Mouse (Mus musculus) forebrain, embryonic 15.5 days (tissue): ENCODE results near the gene Sesn2. TPM values are rescaled to one million over a fixed set of nuclear protein-coding genes. Genes with fewer than 3 reads are reported as not detected.

ENCODE experiments used
- ATAC-seq: fragments of 200-750 bp; cut with Nextera tagmentation; replicated peaks from 2 replicates; pipeline ENCODE4 v1.8.0; 2017; ENCODE audit warnings: mild to moderate bottlenecking, moderate TSS enrichment, moderate library complexity
- H3K27ac ChIP-seq: fragments of 300-500 bp; sonication (generic); replicated peaks from 2 replicates; pipeline ENCODE4 v1.5.1; 2015; ENCODE audit warnings: mild to moderate bottlenecking, inconsistent platforms
- H3K27me3 ChIP-seq: fragments of 300-500 bp; sonication (generic); 2 replicates; pipeline ENCODE4 v1.6.1; 2015; ENCODE audit warnings: inconsistent platforms
- H3K36me3 ChIP-seq: fragments of 300-500 bp; sonication (generic); 2 replicates; pipeline ENCODE4 v1.6.1; 2015; ENCODE audit warnings: mild to moderate bottlenecking, inconsistent platforms
- H3K4me1 ChIP-seq: fragments of 300-500 bp; sonication (generic); 2 replicates; pipeline ENCODE4 v1.6.1; 2015; ENCODE audit warnings: inconsistent platforms
- H3K4me2 ChIP-seq: fragments of 300-500 bp; sonication (generic); replicated peaks from 2 replicates; pipeline ENCODE4 v1.6.1; 2015; ENCODE audit warnings: mild to moderate bottlenecking, inconsistent platforms
- H3K4me3 ChIP-seq: fragments of 300-500 bp; sonication (generic); 2 replicates; pipeline ENCODE4 v1.5.1; 2015; ENCODE audit warnings: mild to moderate bottlenecking, inconsistent platforms
- H3K9ac ChIP-seq: fragments of 300-500 bp; sonication (generic); replicated peaks from 2 replicates; pipeline ENCODE4 v1.6.1; 2015; ENCODE audit warnings: mild to moderate bottlenecking, inconsistent platforms
- H3K9me3 ChIP-seq: fragments of 300-500 bp; sonication (generic); 2 replicates; pipeline ENCODE4 v1.6.1; 2016; ENCODE audit warnings: inconsistent platforms
- WGBS: fragments of 180-500 bp; shearing (Covaris S2); methylation state at CpG from one replicate; pipeline ENCODE4 v1.1.7; 2015; ENCODE audit warnings: mixed read lengths; 5-methylcytosine and 5-hydroxymethylcytosine counted together
- polyA plus RNA-seq: library from polyadenylated mRNA; unstranded; fragments of >200 nt; fragmentation: Nextera tagmentation; extraction: Ambion mirVana; gene quantifications from 2 replicates; pipeline ENCODE4 v1.2.1, GENCODE M21; 2015

The Sesn2 gene
- polyA plus RNA-seq, 1 experiment from 2014 or later = 6.3 TPM

- H3K4me3 ChIP-seq = no peak overlapping the region
- peaks cover 26% of the 10 kb centered on the region for H3K4me1 ChIP-seq
- peaks cover 4% of the 10 kb centered on the region; the same call in 1 of the 2 replicates for H3K27me3 ChIP-seq
- no peaks in the 10 kb centered on the region for H3K36me3 ChIP-seq
- H3K4me2 ChIP-seq = no peak overlapping the region
- H3K9me3 ChIP-seq = no peaks in the 10 kb centered on the region
- H3K27ac ChIP-seq = no peak overlapping the region
- no peak for ATAC-seq
- no peak overlapping the region for H3K9ac ChIP-seq
- WGBS = 74% methylated on average over 3 of the region's 3 CpGs
These were observed 1.8 kb upstream of the Sesn2 start for GRCm38 (mm10) chr4:132512080-132512479.

- Histone ChIP-seq H3K4me1 (peaks cover 17% of the 10 kb centered on the region), H3K36me3 (no peaks in the 10 kb centered on the region), H3K27ac (peak overlapping the region; percentile 69), H3K9me3 (no peaks in the 10 kb centered on the region), H3K4me2 (peak overlapping the region; percentile 97), H3K4me3 (peak overlapping the region; percentile 94), H3K27me3 (peaks cover 4% of the 10 kb centered on the region; the same call in 1 of the 2 replicates), H3K9ac (peak overlapping the region; percentile 78)
- ATAC-seq = peak; percentile 71
- WGBS = under 1% methylated on average over 52 of the region's 52 CpGs
These were observed 542 bp downstream of the Sesn2 start for GRCm38 (mm10) chr4:132509621-132510296.

- WGBS = 39% methylated on average over 2 of the region's 2 CpGs
- H3K4me1 ChIP-seq = peaks cover 11% of the 10 kb centered on the region; the same call in 1 of the 2 replicates
These were observed 3.1 kb downstream of the Sesn2 start for GRCm38 (mm10) chr4:132507210-132507609.

GRCm38 (mm10) chr4:132506250-132506649 is 4.1 kb downstream of the Sesn2 start:
- Histone ChIP-seq H3K27me3 (no peaks in the 10 kb centered on the region), H3K4me1 (peaks cover 11% of the 10 kb centered on the region; the same call in 1 of the 2 replicates), H3K9me3 (no peaks in the 10 kb centered on the region), H3K4me3 (no peak overlapping the region), H3K27ac (no peak overlapping the region), H3K4me2 (no peak overlapping the region), H3K9ac (no peak overlapping the region), H3K36me3 (no peaks in the 10 kb centered on the region)
- 81% methylated on average over 6 of the region's 6 CpGs for WGBS
- no peak for ATAC-seq

More at GRCm38 (mm10) chr4:132507210-132507609, 3.1 kb downstream of the Sesn2 start:
- H3K4me2 ChIP-seq = no peak overlapping the region
- no peak overlapping the region for H3K9ac ChIP-seq
- no peaks in the 10 kb centered on the region for H3K27me3 ChIP-seq
- H3K36me3 ChIP-seq = no peaks in the 10 kb centered on the region
- no peak for ATAC-seq
- H3K4me3 ChIP-seq = no peak overlapping the region
- no peaks in the 10 kb centered on the region for H3K9me3 ChIP-seq
- no peak overlapping the region for H3K27ac ChIP-seq

GRCm38 (mm10) chr4:132505800-132506199 is 4.5 kb downstream of the Sesn2 start:
- Histone ChIP-seq H3K9ac (no peak overlapping the region), H3K9me3 (no peaks in the 10 kb centered on the region), H3K27ac (no peak overlapping the region), H3K4me1 (peaks cover 11% of the 10 kb centered on the region; the same call in 1 of the 2 replicates), H3K36me3 (no peaks in the 10 kb centered on the region), H3K4me3 (no peak overlapping the region), H3K4me2 (no peak overlapping the region), H3K27me3 (no peaks in the 10 kb centered on the region)
- 27% methylated on average over 10 of the region's 10 CpGs for WGBS
- ATAC-seq = no peak

GRCm38 (mm10) chr4:132505034-132505738 is 5.1 kb downstream of the Sesn2 start:
- Histone ChIP-seq H3K9ac (no peak overlapping the region), H3K27me3 (no peaks in the 10 kb centered on the region), H3K36me3 (no peaks in the 10 kb centered on the region), H3K9me3 (no peaks in the 10 kb centered on the region), H3K4me3 (no peak overlapping the region), H3K4me1 (peaks cover 9% of the 10 kb centered on the region; the same call in 1 of the 2 replicates), H3K4me2 (no peak overlapping the region), H3K27ac (no peak overlapping the region)
- 65% methylated on average over 6 of the region's 6 CpGs for WGBS
- no peak for ATAC-seq

GRCm38 (mm10) chr4:132503344-132503743 is 7.0 kb downstream of the Sesn2 start:
- no peaks in the 10 kb centered on the region for H3K4me1 ChIP-seq
- WGBS = 89% methylated on average over 11 of the region's 11 CpGs
- no peaks in the 10 kb centered on the region for H3K27me3 ChIP-seq
- no peaks in the 10 kb centered on the region for H3K36me3 ChIP-seq
- H3K9me3 ChIP-seq = no peaks in the 10 kb centered on the region
- no peak overlapping the region for H3K4me3 ChIP-seq
- no peak for ATAC-seq
- H3K4me2 ChIP-seq = no peak overlapping the region
- no peak overlapping the region for H3K27ac ChIP-seq
- H3K9ac ChIP-seq = no peak overlapping the region

GRCm38 (mm10) chr4:132501639-132502038 is 8.7 kb downstream of the Sesn2 start:
- Histone ChIP-seq H3K4me1 (no peaks in the 10 kb centered on the region), H3K4me2 (no peak overlapping the region), H3K27ac (no peak overlapping the region), H3K27me3 (no peaks in the 10 kb centered on the region), H3K9ac (no peak overlapping the region), H3K9me3 (no peaks in the 10 kb centered on the region), H3K36me3 (no peaks in the 10 kb centered on the region), H3K4me3 (no peak overlapping the region)
- 95% methylated on average over 6 of the region's 6 CpGs for WGBS
- no peak for ATAC-seq

- no peak overlapping the region for H3K9ac ChIP-seq
- no peaks in the 10 kb centered on the region for H3K27me3 ChIP-seq
- no peaks in the 10 kb centered on the region for H3K36me3 ChIP-seq
- 92% methylated on average over 20 of the region's 20 CpGs for WGBS
- H3K4me1 ChIP-seq = no peaks in the 10 kb centered on the region
- H3K4me2 ChIP-seq = no peak overlapping the region
- H3K27ac ChIP-seq = no peak overlapping the region
- no peaks in the 10 kb centered on the region for H3K9me3 ChIP-seq
- H3K4me3 ChIP-seq = no peak overlapping the region
- ATAC-seq = no peak
These were observed 15.9 kb downstream of the Sesn2 start for GRCm38 (mm10) chr4:132494271-132494918.

- H3K4me3 ChIP-seq = no peak overlapping the region
- ATAC-seq = no peak
- no peaks in the 10 kb centered on the region for H3K36me3 ChIP-seq
- H3K9me3 ChIP-seq = no peaks in the 10 kb centered on the region
- no peaks in the 10 kb centered on the region for H3K4me1 ChIP-seq
- H3K9ac ChIP-seq = no peak overlapping the region
- no peak overlapping the region for H3K4me2 ChIP-seq
- 57% methylated on average over 10 of the region's 10 CpGs for WGBS
- no peak overlapping the region for H3K27ac ChIP-seq
- H3K27me3 ChIP-seq = no peaks in the 10 kb centered on the region
These were observed 17.9 kb downstream of the Sesn2 start for GRCm38 (mm10) chr4:132492178-132493060.

- H3K27ac ChIP-seq = no peak overlapping the region
- H3K36me3 ChIP-seq = no peaks in the 10 kb centered on the region
- no peaks in the 10 kb centered on the region for H3K27me3 ChIP-seq
- 93% methylated on average over 6 of the region's 6 CpGs for WGBS
- no peak overlapping the region for H3K4me2 ChIP-seq
- no peaks in the 10 kb centered on the region for H3K4me1 ChIP-seq
- ATAC-seq = no peak
- H3K9ac ChIP-seq = no peak overlapping the region
- H3K9me3 ChIP-seq = no peaks in the 10 kb centered on the region
- H3K4me3 ChIP-seq = no peak overlapping the region
These were observed 18.6 kb downstream of the Sesn2 start for GRCm38 (mm10) chr4:132491748-132492147.
